Mouse (Mus musculus): ENCODE data around the gene Cib1. TPM values are rescaled to one million over a fixed set of nuclear protein-coding genes. Genes with fewer than 3 reads are reported as not detected.

Gene Cib1
- total and polyA plus RNA-seq, 2 experiments from 2014 or later, result 22.3 to 30.6 TPM

DNA sequence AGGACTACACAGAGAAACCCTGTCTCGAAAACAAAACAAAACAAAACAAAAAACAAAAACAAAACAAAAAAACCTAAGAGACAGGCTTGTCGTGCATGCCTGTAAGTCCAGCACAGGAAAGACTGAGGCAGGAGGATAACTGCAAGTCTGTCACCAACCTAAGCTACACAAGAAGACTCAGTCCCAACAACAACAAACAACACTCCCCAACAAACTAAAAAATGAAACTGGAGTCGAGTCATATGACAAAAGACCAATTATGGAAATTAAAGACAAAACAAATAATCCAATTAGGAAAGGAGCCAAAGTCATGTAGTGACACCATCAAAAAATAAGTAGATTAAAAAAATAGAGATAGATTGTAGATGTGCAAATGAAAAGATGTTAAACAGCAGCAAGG is 52.4 kb downstream of the Cib1 start:
- DNase-seq (ENCODE audit: low spot score) (no peak), ATAC-seq (ENCODE audit: low FRiP score) (no peak)
- TF ChIP-seq CTCF (IDR thresholded peaks at IDR 0.05), result no peak
- Histone ChIP-seq H3K9ac (replicated peaks; ENCODE audit: low read length, poor library complexity, severe bottlenecking) (no peak overlapping the region), H3K9me3 (ENCODE audit: low read length) (no peaks in the 10 kb centered on the region), H3K4me1 (ENCODE audit: insufficient read depth, low read length) (no peaks in the 10 kb centered on the region), H3K27ac (ENCODE audit: low read depth, low read length) (no peak overlapping the region), H3K27me3 (ENCODE audit: insufficient read depth, low read length) (no peaks in the 10 kb centered on the region), H3K36me3 (ENCODE audit: insufficient read depth, low read length) (no peaks in the 10 kb centered on the region), H3K4me3 (ENCODE audit: low read depth, low read length) (no peak overlapping the region), H3K4me2 (ENCODE audit: low read depth, low read length, poor library complexity, severe bottlenecking) (no peak overlapping the region)
- 73% methylated on average over 3 of the region's 3 CpGs for WGBS

DNA sequence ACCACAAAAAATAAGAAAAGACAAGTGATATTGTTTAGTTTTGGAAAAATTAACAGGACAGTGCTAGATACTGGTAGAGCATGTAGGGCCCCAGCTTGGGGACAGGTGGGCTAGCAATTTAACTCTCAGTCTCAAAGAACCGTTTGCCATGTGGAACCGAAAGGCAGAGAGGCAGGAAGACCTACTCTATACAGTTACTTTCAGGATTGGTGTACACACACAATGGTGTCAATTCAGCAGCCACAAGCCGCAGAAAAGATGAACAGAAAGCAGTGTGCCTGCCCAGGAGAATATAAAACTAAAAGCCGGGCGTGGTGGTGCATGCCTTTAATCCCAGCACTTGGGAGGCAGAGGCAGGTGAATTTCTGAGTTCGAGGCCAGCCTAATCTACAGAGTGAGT is 52.8 kb downstream of the Cib1 start:
- ATAC-seq (ENCODE audit: low FRiP score) (no peak), DNase-seq (ENCODE audit: low spot score) (no peak)
- no peak overlapping the region for H3K9ac ChIP-seq (replicated peaks; ENCODE audit: low read length, poor library complexity, severe bottlenecking)
- no peak overlapping the region for H3K4me2 ChIP-seq (ENCODE audit: low read depth, low read length, poor library complexity, severe bottlenecking)
- no peak for TF ChIP-seq CTCF (IDR thresholded peaks at IDR 0.05)
- WGBS, result 83% methylated on average over 6 of the region's 6 CpGs
- no peaks in the 10 kb centered on the region for H3K36me3 ChIP-seq (ENCODE audit: insufficient read depth, low read length)
- no peaks in the 10 kb centered on the region for H3K27me3 ChIP-seq (ENCODE audit: insufficient read depth, low read length)
- H3K4me3 ChIP-seq (ENCODE audit: low read depth, low read length), result no peak overlapping the region
- H3K4me1 ChIP-seq (ENCODE audit: insufficient read depth, low read length), result no peaks in the 10 kb centered on the region
- H3K9me3 ChIP-seq (ENCODE audit: low read length), result no peaks in the 10 kb centered on the region
- H3K27ac ChIP-seq (ENCODE audit: low read depth, low read length), result no peak overlapping the region

DNA sequence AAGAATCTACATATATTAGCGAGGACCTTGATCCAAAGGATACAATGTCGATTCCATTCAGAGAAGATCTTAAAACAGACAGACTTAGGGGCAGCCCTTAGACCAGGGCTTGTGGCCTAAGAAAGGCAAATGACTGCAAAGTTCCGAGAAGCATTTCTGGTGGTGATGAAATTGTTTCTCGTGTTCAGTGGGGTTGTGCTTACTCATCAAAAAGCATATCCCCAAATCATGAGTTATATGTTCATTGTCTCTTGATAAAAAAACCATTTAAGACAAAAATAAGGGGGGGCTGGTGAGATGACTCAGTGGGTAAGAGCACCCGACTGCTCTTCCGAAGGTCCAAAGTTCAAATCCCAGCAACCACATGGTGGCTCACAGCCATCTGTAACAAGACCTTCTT is 53.3 kb downstream of the Cib1 start:
- Histone ChIP-seq H3K4me3 (ENCODE audit: low read depth, low read length) (no peak overlapping the region), H3K36me3 (ENCODE audit: insufficient read depth, low read length) (no peaks in the 10 kb centered on the region), H3K4me2 (ENCODE audit: low read depth, low read length, poor library complexity, severe bottlenecking) (no peak overlapping the region), H3K4me1 (ENCODE audit: insufficient read depth, low read length) (no peaks in the 10 kb centered on the region), H3K9me3 (ENCODE audit: low read length) (no peaks in the 10 kb centered on the region), H3K27me3 (ENCODE audit: insufficient read depth, low read length) (no peaks in the 10 kb centered on the region), H3K9ac (replicated peaks; ENCODE audit: low read length, poor library complexity, severe bottlenecking) (no peak overlapping the region), H3K27ac (ENCODE audit: low read depth, low read length) (no peak overlapping the region)
- WGBS, result 91% methylated on average over 6 of the region's 6 CpGs
- no peak for TF ChIP-seq CTCF (IDR thresholded peaks at IDR 0.05)
- DNase-seq (ENCODE audit: low spot score), result no peak
- ATAC-seq (ENCODE audit: low FRiP score), result no peak

DNA sequence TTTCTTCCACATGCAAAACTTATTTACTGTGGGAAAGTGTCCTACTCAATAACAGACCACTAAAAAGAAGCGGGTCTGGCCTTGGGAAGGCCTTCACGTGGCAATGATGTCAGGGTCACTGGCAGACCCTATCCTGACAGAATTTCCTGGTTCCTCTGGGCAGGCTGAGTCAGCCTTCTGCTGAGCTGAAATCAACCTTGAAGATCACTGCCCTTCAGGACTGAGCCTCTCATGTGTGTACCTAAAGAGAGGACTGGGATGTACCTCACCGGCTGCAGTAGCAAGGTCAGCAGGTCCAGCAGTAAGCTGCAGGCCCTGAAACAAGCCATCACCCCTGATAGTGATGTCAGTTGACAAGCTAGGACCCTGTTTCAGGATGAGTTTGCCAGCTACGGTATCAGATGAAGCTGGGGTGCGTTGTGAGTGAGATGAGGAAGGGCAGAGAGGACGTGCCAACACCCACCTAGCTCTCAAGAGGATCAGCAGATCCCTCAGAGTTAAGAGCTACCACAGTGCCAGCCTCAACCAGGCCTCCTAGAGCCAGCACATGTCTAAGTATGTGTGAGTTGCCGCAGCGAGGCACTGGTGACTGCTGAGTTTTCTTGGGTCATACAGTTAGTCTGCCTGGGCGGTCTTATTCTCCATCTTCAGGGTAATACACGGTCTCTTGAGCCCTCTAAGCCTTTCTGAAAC is 54.4 kb downstream of the Cib1 start:
- Histone ChIP-seq H3K4me2 (ENCODE audit: low read depth, low read length, poor library complexity, severe bottlenecking) (no peak overlapping the region), H3K9me3 (ENCODE audit: low read length) (no peaks in the 10 kb centered on the region), H3K27me3 (ENCODE audit: insufficient read depth, low read length) (no peaks in the 10 kb centered on the region), H3K27ac (ENCODE audit: low read depth, low read length) (no peak overlapping the region), H3K4me1 (ENCODE audit: insufficient read depth, low read length) (no peaks in the 10 kb centered on the region), H3K36me3 (ENCODE audit: insufficient read depth, low read length) (no peaks in the 10 kb centered on the region), H3K4me3 (ENCODE audit: low read depth, low read length) (no peak overlapping the region), H3K9ac (replicated peaks; ENCODE audit: low read length, poor library complexity, severe bottlenecking) (no peak overlapping the region)
- WGBS, result 92% methylated on average over 10 of the region's 10 CpGs
- DNase-seq (ENCODE audit: low spot score), result no peak
- no peak for ATAC-seq (ENCODE audit: low FRiP score)
- TF ChIP-seq CTCF (IDR thresholded peaks at IDR 0.05), result no peak

DNA sequence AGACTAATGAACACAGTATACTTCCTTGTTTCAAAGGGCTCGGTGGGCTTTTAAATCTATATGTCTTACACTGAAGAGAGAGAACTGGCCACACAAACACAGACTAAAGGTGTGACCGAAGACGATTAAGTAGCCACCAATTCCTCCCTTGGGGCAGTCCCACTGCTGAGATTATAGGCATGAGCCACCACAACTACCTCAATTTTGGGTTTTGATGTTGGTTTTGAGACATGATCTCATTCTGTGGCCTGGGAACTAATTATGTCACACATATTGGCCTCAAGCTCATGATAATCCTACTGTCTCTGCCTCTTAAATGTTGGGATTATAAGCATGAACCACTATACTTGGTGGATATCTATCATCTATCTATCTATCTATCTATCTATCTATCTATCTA is 55.2 kb downstream of the Cib1 start:
- H3K4me3 ChIP-seq (ENCODE audit: low read depth, low read length), result no peak overlapping the region
- no peaks in the 10 kb centered on the region for H3K27me3 ChIP-seq (ENCODE audit: insufficient read depth, low read length)
- no peak for ATAC-seq (ENCODE audit: low FRiP score)
- H3K4me1 ChIP-seq (ENCODE audit: insufficient read depth, low read length), result no peaks in the 10 kb centered on the region
- no peak for TF ChIP-seq CTCF (IDR thresholded peaks at IDR 0.05)
- no peak for DNase-seq (ENCODE audit: low spot score)
- H3K9me3 ChIP-seq (ENCODE audit: low read length), result no peaks in the 10 kb centered on the region
- no peaks in the 10 kb centered on the region for H3K36me3 ChIP-seq (ENCODE audit: insufficient read depth, low read length)
- no peak overlapping the region for H3K27ac ChIP-seq (ENCODE audit: low read depth, low read length)
- H3K9ac ChIP-seq (replicated peaks; ENCODE audit: low read length, poor library complexity, severe bottlenecking), result no peak overlapping the region
- H3K4me2 ChIP-seq (ENCODE audit: low read depth, low read length, poor library complexity, severe bottlenecking), result no peak overlapping the region
- 91% methylated on average over 3 of the region's 3 CpGs for WGBS

Other genes with a start within 250 kb of the Cib1 start
- gene Zfp710, start 208.0 kb downstream of the Cib1 start, total RNA-seq (2014; rRNA removed), result 25.1 and 33.6 TPM in 2 replicates
- 9.8 and 10.7 TPM in 2 replicates for gene Zfp710, start 208.0 kb downstream of the Cib1 start, polyA plus RNA-seq (2015; fragmentation: Nextera tagmentation; extraction: Ambion mirVana)
- 122 and 136 TPM in 2 replicates for gene Idh2, start 117.4 kb downstream of the Cib1 start, total RNA-seq (2014; rRNA removed)
- 115 and 124 TPM in 2 replicates for gene Idh2, start 117.4 kb downstream of the Cib1 start, polyA plus RNA-seq (2015; fragmentation: Nextera tagmentation; extraction: Ambion mirVana)
- gene Sema4b, start 46.0 kb downstream of the Cib1 start, total RNA-seq (2014; rRNA removed), result 40.3 and 43.7 TPM in 2 replicates
- gene Sema4b, start 46.0 kb downstream of the Cib1 start, polyA plus RNA-seq (2015; fragmentation: Nextera tagmentation; extraction: Ambion mirVana), result 26.3 and 29.2 TPM in 2 replicates
- 5.9 and 7.4 TPM in 2 replicates for gene Gdpgp1, start 52 bp upstream of the Cib1 start, total RNA-seq (2014; rRNA removed)
- 2.5 and 2.8 TPM in 2 replicates for gene Gdpgp1, start 52 bp upstream of the Cib1 start, polyA plus RNA-seq (2015; fragmentation: Nextera tagmentation; extraction: Ambion mirVana)
- 1.2 and 1.6 TPM in 2 replicates for gene Ttll13, start 13.6 kb upstream of the Cib1 start, total RNA-seq (2014; rRNA removed)
- gene Ttll13, start 13.6 kb upstream of the Cib1 start, polyA plus RNA-seq (2015; fragmentation: Nextera tagmentation; extraction: Ambion mirVana), result 2.4 and 3.2 TPM in 2 replicates
- 50.9 and 76.4 TPM in 2 replicates for gene Ngrn, start 28.4 kb upstream of the Cib1 start, total RNA-seq (2014; rRNA removed)
- gene Ngrn, start 28.4 kb upstream of the Cib1 start, polyA plus RNA-seq (2015; fragmentation: Nextera tagmentation; extraction: Ambion mirVana), result 80.6 and 84.8 TPM in 2 replicates
- gene Vps33b, start 36.8 kb upstream of the Cib1 start, total RNA-seq (2014; rRNA removed), result 25.0 and 35.4 TPM in 2 replicates
- gene Vps33b, start 36.8 kb upstream of the Cib1 start, polyA plus RNA-seq (2015; fragmentation: Nextera tagmentation; extraction: Ambion mirVana), result 15.3 and 18.3 TPM in 2 replicates
- gene Prc1, start 61.6 kb upstream of the Cib1 start, total RNA-seq (2014; rRNA removed), result 12.9 and 13.2 TPM in 2 replicates
- 13.3 and 14.1 TPM in 2 replicates for gene Prc1, start 61.6 kb upstream of the Cib1 start, polyA plus RNA-seq (2015; fragmentation: Nextera tagmentation; extraction: Ambion mirVana)
- gene Rccd1, start 91.6 kb upstream of the Cib1 start, total RNA-seq (2014; rRNA removed), result 22.7 and 30.6 TPM in 2 replicates
- gene Rccd1, start 91.6 kb upstream of the Cib1 start, polyA plus RNA-seq (2015; fragmentation: Nextera tagmentation; extraction: Ambion mirVana), result 7.4 and 7.9 TPM in 2 replicates
- 51.0 and 63.3 TPM in 2 replicates for gene Unc45a, start 108.2 kb upstream of the Cib1 start, total RNA-seq (2014; rRNA removed)
- gene Unc45a, start 108.2 kb upstream of the Cib1 start, polyA plus RNA-seq (2015; fragmentation: Nextera tagmentation; extraction: Ambion mirVana), result 54.6 and 55.9 TPM in 2 replicates
- gene Hddc3, start 110.3 kb upstream of the Cib1 start, total RNA-seq (2014; rRNA removed), result 35.9 and 36.7 TPM in 2 replicates
- 15.1 and 16.8 TPM in 2 replicates for gene Hddc3, start 110.3 kb upstream of the Cib1 start, polyA plus RNA-seq (2015; fragmentation: Nextera tagmentation; extraction: Ambion mirVana)
- gene Man2a2, start 138.6 kb upstream of the Cib1 start, total RNA-seq (2014; rRNA removed), result 59.1 and 70.2 TPM in 2 replicates
- 13.7 and 16.6 TPM in 2 replicates for gene Man2a2, start 138.6 kb upstream of the Cib1 start, polyA plus RNA-seq (2015; fragmentation: Nextera tagmentation; extraction: Ambion mirVana)
- 4.3 and 7.9 TPM in 2 replicates for gene Fes, start 155.1 kb upstream of the Cib1 start, total RNA-seq (2014; rRNA removed)
- gene Fes, start 155.1 kb upstream of the Cib1 start, polyA plus RNA-seq (2015; fragmentation: Nextera tagmentation; extraction: Ambion mirVana), result 3.1 and 3.7 TPM in 2 replicates
- gene Furin, start 172.6 kb upstream of the Cib1 start, total RNA-seq (2014; rRNA removed), result 16.6 TPM in 2 replicates
- gene Furin, start 172.6 kb upstream of the Cib1 start, polyA plus RNA-seq (2015; fragmentation: Nextera tagmentation; extraction: Ambion mirVana), result 5.0 and 6.0 TPM in 2 replicates

Measured in midbrain, postnatal 0 days (tissue).